Mouse (Mus musculus): ENCODE measurements around the gene Xkr8. TPM values are rescaled to one million over a fixed set of nuclear protein-coding genes. Genes with fewer than 3 reads are reported as not detected.

Xkr8 gene
- 3.1 TPM for polyA plus RNA-seq (2014; fragmentation: Illumina TruSeq; extraction: RNeasy Lipid Tissue Mini Kit (QIAGEN cat#74804))

GRCm38 (mm10) chr4:132732148-132732684 lies at the start of gene Xkr8:
TSS of gene Xkr8 (minus strand) at chr4:132732546.

DNA sequence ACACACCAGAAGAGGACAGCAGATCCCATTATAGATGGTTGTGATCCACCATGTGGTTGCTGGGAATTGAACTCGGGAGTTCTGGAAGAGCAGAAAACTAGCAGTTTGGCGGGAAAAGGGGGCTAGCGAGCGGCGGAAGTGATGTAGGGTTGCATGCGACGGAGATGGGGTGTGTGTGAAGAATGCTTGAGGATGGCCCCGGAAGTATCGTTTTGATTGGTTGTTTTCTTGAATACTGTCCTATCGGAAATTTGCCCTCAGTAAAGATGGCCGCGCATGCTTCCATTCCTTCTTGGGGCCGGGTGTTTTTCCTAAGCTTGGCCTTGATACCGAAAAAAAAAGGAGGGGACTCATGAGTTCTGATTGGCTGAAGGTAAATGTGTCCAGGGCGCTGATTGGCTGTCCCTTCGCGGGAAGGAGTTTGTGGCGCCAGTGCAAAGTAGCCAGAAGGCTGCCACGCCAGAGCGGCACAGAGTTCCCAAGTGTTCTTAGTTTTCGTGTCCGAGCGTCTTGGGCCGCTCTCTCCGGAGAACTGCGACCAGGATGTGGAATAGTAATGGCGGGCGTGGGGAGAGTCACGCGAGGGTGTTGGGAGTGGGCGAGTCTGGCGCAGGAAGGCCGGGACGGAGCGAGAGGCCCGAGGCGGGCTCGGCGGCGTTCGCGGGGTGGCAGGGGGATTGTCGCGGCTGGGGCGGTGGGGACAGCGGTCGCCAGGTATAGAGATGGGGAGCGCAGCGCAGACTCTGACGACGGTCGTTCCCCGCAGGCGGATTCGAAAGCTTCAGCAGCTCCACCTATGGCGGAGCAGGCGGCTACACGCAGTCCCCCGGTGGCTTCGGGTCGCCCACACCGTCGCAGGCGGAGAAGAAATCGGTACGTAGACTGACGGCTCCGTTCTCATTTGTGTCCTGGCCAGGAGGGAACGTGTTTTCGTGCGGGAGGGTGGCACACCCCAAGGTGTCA lies 35.8 kb upstream of the Xkr8 start, which contains the start of gene Rpa2:
Gene Rpa2, plus strand, starts transcription at position 419 of the 963 bp plus-strand sequence.

DNA sequence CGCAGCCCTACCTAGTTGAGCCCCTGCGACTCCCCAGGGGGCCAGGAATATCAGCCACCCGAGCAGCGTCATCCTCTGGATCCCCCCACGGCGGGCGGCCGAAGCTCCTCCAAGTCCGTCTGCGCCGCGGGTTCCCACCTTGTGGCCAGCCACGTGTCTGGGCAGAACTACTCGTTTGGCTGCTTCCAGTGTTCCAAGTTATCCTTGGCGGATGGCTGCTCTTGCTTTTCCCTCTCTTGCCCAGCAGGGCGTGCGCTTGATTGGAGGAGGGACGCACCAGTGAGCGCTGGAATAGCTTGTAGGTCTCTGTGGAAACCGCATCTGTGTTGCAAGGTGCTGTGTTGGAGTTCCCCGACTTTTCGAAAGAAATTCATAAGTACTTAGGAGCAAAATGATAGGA lies 24.6 kb upstream of the Xkr8 start, which contains the start of gene Smpdl3b:
Gene Smpdl3b, minus strand, starts transcription at position 279 of the 400 bp plus-strand sequence.

Other genes starting within 250 kb of the Xkr8 start
- 0.54 TPM for gene Sesn2, start 222.0 kb downstream of the Xkr8 start, polyA plus RNA-seq (2014; fragmentation: Illumina TruSeq; extraction: RNeasy Lipid Tissue Mini Kit (QIAGEN cat#74804))
- gene Atpif1, start 198.9 kb downstream of the Xkr8 start, polyA plus RNA-seq (2014; fragmentation: Illumina TruSeq; extraction: RNeasy Lipid Tissue Mini Kit (QIAGEN cat#74804)): 228 TPM
- 354 TPM for gene Dnajc8, start 197.0 kb downstream of the Xkr8 start, polyA plus RNA-seq (2014; fragmentation: Illumina TruSeq; extraction: RNeasy Lipid Tissue Mini Kit (QIAGEN cat#74804))
- gene Ptafr, start 168.5 kb downstream of the Xkr8 start, polyA plus RNA-seq (2014; fragmentation: Illumina TruSeq; extraction: RNeasy Lipid Tissue Mini Kit (QIAGEN cat#74804)): 2.3 TPM
- gene Eya3, start 93.6 kb downstream of the Xkr8 start, polyA plus RNA-seq (2014; fragmentation: Illumina TruSeq; extraction: RNeasy Lipid Tissue Mini Kit (QIAGEN cat#74804)): 59.9 TPM
- 13.2 TPM for gene Smpdl3b, start 24.7 kb upstream of the Xkr8 start, polyA plus RNA-seq (2014; fragmentation: Illumina TruSeq; extraction: RNeasy Lipid Tissue Mini Kit (QIAGEN cat#74804))
- gene Rpa2, start 35.8 kb upstream of the Xkr8 start, polyA plus RNA-seq (2014; fragmentation: Illumina TruSeq; extraction: RNeasy Lipid Tissue Mini Kit (QIAGEN cat#74804)): 12.3 TPM
- 0.88 TPM for gene Themis2, start 63.8 kb upstream of the Xkr8 start, polyA plus RNA-seq (2014; fragmentation: Illumina TruSeq; extraction: RNeasy Lipid Tissue Mini Kit (QIAGEN cat#74804))
- 13.1 TPM for gene Ppp1r8, start 110.6 kb upstream of the Xkr8 start, polyA plus RNA-seq (2014; fragmentation: Illumina TruSeq; extraction: RNeasy Lipid Tissue Mini Kit (QIAGEN cat#74804))
- gene Stx12, start 152.0 kb upstream of the Xkr8 start, polyA plus RNA-seq (2014; fragmentation: Illumina TruSeq; extraction: RNeasy Lipid Tissue Mini Kit (QIAGEN cat#74804)): 154 TPM
- 35.5 TPM for gene Fam76a, start 190.0 kb upstream of the Xkr8 start, polyA plus RNA-seq (2014; fragmentation: Illumina TruSeq; extraction: RNeasy Lipid Tissue Mini Kit (QIAGEN cat#74804))
- gene Fgr, start 241.5 kb upstream of the Xkr8 start, polyA plus RNA-seq (2014; fragmentation: Illumina TruSeq; extraction: RNeasy Lipid Tissue Mini Kit (QIAGEN cat#74804)): 0.29 TPM